Mouse (Mus musculus) brain, adult 2 months (tissue): ENCODE data around the gene 1700025G04Rik.

Experiments used
- DNase-seq: peaks from one replicate; pipeline ENCODE4 v3.0.0; 2011; ENCODE audit warnings: low read depth, low spot score

1700025G04Rik gene

GRCm38 (mm10) chr1:152033731-152034130, 56.2 kb downstream of the 1700025G04Rik start:
- DNase-seq: no peak

GRCm38 (mm10) chr1:152032144-152032543, 57.8 kb downstream of the 1700025G04Rik start:
- DNase-seq: no peak

DNA sequence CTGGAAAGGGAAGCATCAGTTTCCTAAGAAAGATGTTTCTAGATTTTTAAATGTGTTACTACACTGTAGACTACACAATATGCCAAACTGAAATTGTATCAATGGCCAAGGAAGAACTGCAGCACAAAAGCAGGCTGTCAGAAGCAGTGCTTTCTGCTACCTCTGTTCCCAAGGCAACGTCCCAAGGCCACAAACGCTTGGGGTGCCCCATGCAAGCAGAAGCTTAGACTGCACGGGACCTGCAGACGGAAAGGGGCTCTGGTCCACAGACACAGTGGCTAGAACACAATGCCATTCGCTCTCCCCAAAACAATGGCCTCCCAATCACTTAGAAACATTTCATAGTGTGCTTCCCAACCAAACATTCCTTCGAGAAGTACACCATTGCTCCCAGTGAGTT, 59.4 kb downstream of the 1700025G04Rik start:
- DNase-seq: no peak

DNA sequence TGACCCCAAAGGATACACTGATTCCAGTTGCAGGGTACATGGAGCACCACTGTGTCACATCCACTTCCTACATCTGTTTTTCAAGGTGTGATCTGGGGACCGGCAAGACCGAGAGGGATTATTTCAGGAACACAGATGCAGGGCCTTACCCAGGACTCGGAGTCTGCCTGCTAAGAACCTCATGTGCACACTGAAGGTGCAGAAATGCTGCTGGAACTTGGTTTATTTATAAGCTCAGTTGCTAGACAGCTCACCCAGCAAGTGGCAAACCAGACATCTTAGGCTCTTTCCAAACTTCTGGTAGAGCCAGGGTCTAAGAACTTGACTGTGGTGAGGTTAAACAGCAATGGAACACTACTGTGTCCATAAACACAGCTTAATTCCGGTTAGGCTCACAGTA, 61.2 kb downstream of the 1700025G04Rik start:
- DNase-seq: peak; percentile 56

- peak; percentile 95 for DNase-seq
Observed at GRCm38 (mm10) chr1:152026762-152027161, 63.2 kb downstream of the 1700025G04Rik start.

DNA sequence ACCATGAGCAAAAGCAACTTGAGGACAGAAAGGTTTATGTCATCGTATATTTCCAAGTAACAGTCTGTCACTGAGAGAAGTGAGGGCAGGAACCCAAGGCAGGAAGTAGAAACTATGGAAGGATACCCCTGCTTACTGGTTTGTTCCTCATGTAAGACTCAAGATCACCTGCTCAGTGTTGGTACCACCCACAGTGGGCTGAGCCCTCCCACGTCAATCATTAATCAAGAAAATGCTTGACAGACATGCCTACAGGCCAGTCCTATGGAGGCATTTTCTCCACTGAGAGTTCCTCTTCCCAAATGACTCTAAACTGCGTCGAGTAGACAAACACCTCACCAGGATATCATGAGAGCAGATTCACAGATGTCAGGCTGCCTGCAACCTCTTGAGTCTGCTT, 64.6 kb downstream of the 1700025G04Rik start:
- DNase-seq: no peak

- no peak for DNase-seq
Observed at GRCm38 (mm10) chr1:152024019-152024787, 65.7 kb downstream of the 1700025G04Rik start.

- DNase-seq: no peak
Observed at GRCm38 (mm10) chr1:152020812-152021211, 69.1 kb downstream of the 1700025G04Rik start.

- DNase-seq: no peak
Observed at GRCm38 (mm10) chr1:152020070-152020469, 69.9 kb downstream of the 1700025G04Rik start.

DNA sequence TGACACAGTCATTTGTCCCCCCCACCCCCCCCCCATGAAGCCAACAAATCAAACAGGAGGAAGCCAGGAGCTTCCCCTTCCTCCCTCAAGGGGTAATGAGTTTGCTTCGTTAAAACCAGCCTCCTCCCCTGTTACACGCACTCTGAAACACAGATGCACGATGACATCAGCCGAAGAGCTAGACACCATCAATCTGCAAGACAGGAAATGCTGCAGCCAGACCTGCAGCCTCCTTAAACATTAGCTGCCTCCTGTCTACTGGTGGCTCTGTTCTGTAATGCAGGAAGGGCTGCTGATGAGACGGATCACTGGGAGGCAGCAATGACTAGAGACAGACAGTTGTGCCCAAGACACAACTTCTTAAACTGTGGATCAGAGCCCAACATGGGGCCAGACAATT, 70.7 kb downstream of the 1700025G04Rik start:
- peak; percentile 62 for DNase-seq

GRCm38 (mm10) chr1:152018322-152018721, 71.6 kb downstream of the 1700025G04Rik start:
- DNase-seq: peak; percentile 91

DNA sequence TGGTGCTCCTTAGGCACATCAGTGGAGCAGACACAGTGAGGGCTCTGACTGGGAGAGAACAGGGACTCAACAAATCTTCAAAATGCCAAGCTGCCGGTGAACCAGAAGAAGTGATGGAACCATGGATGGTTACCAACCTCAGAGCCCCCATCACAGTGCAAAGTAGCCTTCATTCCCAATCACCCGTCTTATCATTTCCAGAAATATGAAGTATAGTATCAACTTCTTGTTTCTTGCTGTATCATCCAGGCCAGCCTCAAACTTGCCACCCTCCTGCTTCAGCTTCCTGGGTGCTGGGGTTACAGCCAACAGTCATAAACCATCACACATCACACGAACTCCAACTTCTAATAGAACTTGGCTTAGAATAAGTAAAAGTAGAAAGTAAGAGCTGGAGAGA, 73.3 kb downstream of the 1700025G04Rik start:
- no peak for DNase-seq

GRCm38 (mm10) chr1:152015555-152016125, 74.3 kb downstream of the 1700025G04Rik start:
- DNase-seq: no peak

DNA sequence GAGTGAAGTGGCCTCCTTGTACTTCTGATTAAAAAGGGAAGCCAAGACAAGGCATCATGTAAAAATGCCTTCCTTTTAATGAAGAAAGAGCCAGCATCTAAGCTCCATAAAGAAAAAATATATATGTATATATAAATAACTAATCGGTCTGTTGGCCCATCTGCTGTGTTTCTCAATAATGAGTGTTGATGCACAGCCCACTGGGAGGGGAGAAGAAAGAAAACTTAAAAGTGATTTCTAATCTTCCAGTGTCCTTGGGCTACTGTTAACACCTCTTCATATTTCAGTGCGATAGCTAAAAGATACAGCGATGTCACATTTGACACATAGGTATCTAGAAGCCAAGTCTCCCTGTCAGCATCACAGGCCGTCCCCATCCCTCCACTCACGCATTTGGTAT, 78.2 kb downstream of the 1700025G04Rik start:
- DNase-seq: no peak

- DNase-seq: peak; percentile 50
Observed at GRCm38 (mm10) chr1:152010251-152010980, 79.5 kb downstream of the 1700025G04Rik start.

GRCm38 (mm10) chr1:152008473-152008991, 81.4 kb downstream of the 1700025G04Rik start:
- peak; percentile 85 for DNase-seq

DNA sequence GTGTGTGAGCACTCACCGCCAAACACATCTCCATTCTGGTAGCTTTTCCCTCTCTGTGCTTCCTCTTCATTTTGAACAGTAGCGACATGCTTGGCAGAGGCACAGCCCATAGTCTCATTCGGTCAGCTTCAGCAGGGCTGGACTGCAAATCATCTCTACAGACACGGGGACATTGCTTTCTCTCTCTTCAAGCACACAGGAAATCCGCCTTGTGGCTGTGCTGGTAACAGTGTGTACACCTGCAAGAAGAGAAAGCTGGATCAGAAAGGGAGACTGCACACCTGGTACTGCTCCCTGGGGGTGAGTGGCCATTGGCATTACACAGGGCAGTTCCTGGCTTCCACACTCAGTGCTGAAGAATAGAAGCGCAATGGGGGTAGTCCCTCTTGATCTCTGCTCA, 83.4 kb downstream of the 1700025G04Rik start:
- DNase-seq: no peak

GRCm38 (mm10) chr1:152004509-152004908, 85.4 kb downstream of the 1700025G04Rik start:
- DNase-seq: peak; percentile 71

GRCm38 (mm10) chr1:152000461-152000860, 89.5 kb downstream of the 1700025G04Rik start:
- DNase-seq: no peak

DNA sequence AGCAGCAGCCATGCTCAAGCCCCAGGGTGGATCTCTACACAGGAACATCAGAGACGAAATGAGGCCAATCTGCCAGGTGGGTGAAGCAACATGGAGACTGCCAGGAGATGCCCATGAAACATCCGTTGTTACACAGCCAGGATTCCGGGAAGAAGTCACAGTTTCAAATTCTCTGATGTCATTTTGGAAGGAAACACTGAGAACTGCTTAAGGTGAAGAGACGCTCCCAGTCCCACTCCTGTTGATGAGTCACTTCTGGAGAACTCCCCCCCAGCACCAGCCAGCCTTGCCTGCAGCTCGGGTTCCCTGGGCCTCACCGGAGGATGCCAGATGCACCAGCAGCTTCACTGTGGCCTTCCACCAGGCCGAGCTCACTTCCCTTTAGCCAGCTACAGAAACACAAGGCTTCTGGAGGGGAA, 90.5 kb downstream of the 1700025G04Rik start:
- peak; percentile 93 for DNase-seq

GRCm38 (mm10) chr1:151998721-151999206, 91.2 kb downstream of the 1700025G04Rik start:
- peak; percentile 54 for DNase-seq

DNA sequence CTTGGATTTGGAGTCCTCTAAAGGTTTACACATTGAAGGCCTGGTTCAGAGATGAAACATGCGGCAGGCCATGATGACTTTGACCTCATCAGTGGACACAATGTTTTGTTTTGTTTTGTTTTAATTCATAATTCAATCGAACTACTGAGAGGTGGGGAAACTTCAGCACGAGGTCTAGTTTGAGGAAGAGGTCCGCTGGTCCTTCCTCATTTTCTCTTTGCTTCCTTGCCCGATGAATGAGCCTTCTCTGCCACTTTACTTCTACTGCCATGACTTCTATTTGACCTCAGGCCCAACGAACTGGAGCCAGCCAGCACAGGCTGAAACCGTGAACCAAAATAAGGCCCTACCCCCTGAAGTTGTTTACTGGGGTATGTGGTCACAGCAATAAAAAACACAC, 92.3 kb downstream of the 1700025G04Rik start:
- no peak for DNase-seq
